Mouse (Mus musculus): ENCODE measurements around the gene Sh3gl2.

DNA sequence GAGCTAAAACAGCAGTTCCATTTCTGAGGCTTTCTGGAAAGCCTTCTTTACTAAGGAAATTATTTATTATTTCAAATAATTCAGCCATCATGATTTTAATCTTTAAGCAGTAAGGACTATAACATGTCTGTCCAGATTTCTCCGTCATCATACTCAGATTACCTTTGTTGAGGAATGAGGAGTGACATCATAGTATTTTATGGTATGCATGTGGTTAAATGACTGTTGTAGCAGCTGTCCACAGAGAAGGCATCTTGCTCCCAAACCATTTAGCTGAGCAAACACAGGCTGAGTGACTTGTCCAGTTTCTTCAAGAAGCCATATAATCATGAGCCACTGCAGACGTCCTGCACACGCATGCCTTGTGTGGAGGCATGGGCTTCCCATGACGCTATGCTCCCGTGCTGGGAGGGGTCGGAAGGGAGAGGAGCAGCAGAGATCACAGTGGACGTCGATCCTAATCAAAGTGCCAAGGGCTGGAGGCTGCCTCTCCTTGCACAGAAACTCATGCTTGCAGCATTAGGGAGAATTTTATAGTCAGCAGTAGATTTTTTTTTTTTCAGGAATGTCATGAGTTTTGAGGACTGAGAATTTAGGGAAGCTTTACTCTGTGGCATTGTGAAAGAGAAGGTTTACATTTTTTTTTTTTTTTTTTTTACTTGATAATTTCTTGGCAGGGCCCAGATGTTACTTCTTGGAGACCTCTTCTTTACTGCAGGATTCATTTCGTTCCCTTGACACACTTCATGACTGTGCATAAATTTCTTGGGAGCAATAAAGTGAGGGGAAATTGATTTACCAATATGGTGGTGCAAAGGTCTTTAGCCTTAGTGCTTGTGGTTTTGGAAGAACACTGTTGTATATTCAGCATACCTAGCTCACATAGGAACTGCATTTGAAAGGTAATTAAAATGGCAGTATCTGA, 23.0 kb downstream of the Sh3gl2 start:
- TF ChIP-seq POLR2A (IDR thresholded peaks at IDR 0.05; ENCODE audit: borderline replicate concordance, control insufficient read depth, low read depth, low read length) (no peak), CTCF (IDR thresholded peaks at IDR 0.05; ENCODE audit: control insufficient read depth, insufficient read depth, low read length) (no peak)

Measured in bone marrow, adult 2 months (tissue).